Mouse (Mus musculus) macrophage (primary cell): ENCODE measurements around the gene Egf. TPM values are rescaled to one million over a fixed set of nuclear protein-coding genes. Genes with fewer than 3 reads are reported as not detected.

Experiments
- H3K27ac ChIP-seq: fragments of 350-480 bp; formaldehyde crosslinking; 2 replicates; pipeline ENCODE4 v1.9.0; 2021
- H3K36me3 ChIP-seq: fragments of 350-480 bp; formaldehyde crosslinking; 2 replicates; pipeline ENCODE4 v1.9.0; 2021; ENCODE audit errors: inconsistent target
- H3K4me3 ChIP-seq: fragments of 350-480 bp; formaldehyde crosslinking; 2 replicates; pipeline ENCODE4 v1.9.0; 2021; ENCODE audit errors: inconsistent target
- H3K79me2 ChIP-seq: fragments of 350-480 bp; formaldehyde crosslinking; 2 replicates; pipeline ENCODE4 v1.9.0; 2021; ENCODE audit errors: inconsistent target
- WGBS: methylation state at CpG from one replicate; pipeline ENCODE4 v1.1.7; 2026; ENCODE audit warnings: inconsistent platforms; ENCODE audit not compliant: missing documents; 5-methylcytosine and 5-hydroxymethylcytosine counted together
- polyA plus RNA-seq: library from polyadenylated mRNA; stranded (reverse); fragments of 250-400 nt; gene quantifications from 3 replicates; pipeline ENCODE4 v1.2.4, GENCODE M21; 2018; ENCODE audit warnings: inconsistent platforms

Egf gene
- polyA plus RNA-seq, 1 experiment from 2014 or later: 0.33 TPM

- no peak overlapping the region for H3K27ac ChIP-seq
- H3K4me3 ChIP-seq: no peak overlapping the region
- WGBS: 93% methylated on average over 1 of the region's 1 CpGs
- no peaks in the 10 kb centered on the region for H3K79me2 ChIP-seq
- H3K36me3 ChIP-seq: no peaks in the 10 kb centered on the region
Measured at GRCm38 (mm10) chr3:129650931-129651330, 104.2 kb downstream of the Egf start.

DNA sequence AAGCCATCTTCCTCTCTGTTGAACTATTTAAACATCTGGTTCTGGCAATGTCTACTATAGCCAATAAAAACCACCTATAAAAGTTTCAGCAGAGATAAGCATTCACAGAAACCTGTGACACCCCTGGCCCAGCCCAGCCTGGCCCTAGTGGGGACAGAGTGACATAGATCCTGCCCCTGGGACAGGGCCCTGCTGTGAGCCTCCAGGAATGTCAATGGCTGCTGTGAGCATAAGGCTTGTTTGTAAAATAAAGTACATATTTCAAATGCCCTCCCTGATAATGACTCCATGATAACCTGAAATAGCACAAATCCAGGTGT lies 104.9 kb downstream of the Egf start:
- no peaks in the 10 kb centered on the region for H3K36me3 ChIP-seq
- H3K79me2 ChIP-seq: no peaks in the 10 kb centered on the region
- H3K27ac ChIP-seq: no peak overlapping the region
- H3K4me3 ChIP-seq: no peak overlapping the region

- 96% methylated on average over 8 of the region's 8 CpGs for WGBS
- Histone ChIP-seq H3K27ac (no peak overlapping the region), H3K36me3 (no peaks in the 10 kb centered on the region), H3K4me3 (no peak overlapping the region), H3K79me2 (no peaks in the 10 kb centered on the region)
Measured at GRCm38 (mm10) chr3:129649586-129650292, 105.4 kb downstream of the Egf start.

GRCm38 (mm10) chr3:129648598-129648997 lies 106.5 kb downstream of the Egf start:
- Histone ChIP-seq H3K4me3 (no peak overlapping the region), H3K27ac (no peak overlapping the region), H3K36me3 (no peaks in the 10 kb centered on the region), H3K79me2 (no peaks in the 10 kb centered on the region)
- WGBS: 92% methylated on average over 4 of the region's 5 CpGs

DNA sequence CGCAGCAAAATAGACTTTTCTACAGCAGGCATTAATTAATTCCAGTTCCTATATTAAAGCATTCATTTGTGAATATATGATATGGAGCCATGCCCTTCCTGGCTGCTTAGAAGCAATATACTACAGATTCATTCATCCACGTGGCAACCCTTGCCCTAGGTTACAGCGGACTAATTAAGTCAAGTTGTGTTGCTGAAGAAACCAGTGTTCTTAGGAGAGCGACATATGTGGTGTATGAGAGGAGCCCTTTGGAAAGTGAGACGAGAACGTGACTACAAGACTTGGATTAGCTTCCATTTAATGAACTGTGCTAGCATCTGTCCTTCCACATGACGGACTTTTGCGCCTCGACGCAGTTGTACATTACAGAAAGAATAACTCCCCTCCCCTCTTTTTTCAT lies 107.8 kb downstream of the Egf start:
- H3K36me3 ChIP-seq: no peaks in the 10 kb centered on the region
- H3K27ac ChIP-seq: no peak overlapping the region
- H3K4me3 ChIP-seq: no peak overlapping the region
- 87% methylated on average over 4 of the region's 10 CpGs for WGBS
- H3K79me2 ChIP-seq: no peaks in the 10 kb centered on the region

DNA sequence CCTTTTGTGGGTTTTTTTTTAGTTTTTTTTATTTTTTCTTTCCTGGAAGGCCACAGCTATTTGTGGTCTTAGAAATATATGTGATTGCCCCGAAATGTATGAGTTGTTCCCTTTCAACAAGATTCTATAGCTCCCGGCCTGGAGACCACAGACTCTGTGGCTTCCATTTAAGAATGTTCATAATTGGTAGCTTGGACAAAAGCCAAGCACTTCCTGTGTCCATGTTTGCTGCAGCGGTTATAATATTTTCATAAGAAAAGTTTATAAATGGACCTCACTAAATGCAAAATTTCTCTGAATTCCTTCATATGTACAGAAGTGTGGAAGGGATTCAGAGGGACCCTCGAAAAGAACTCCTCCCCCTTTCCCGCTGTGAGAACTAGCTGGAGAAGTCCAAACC lies 108.3 kb downstream of the Egf start:
- H3K27ac ChIP-seq: no peak overlapping the region
- H3K36me3 ChIP-seq: no peaks in the 10 kb centered on the region
- WGBS: 65% methylated on average over 5 of the region's 5 CpGs
- H3K79me2 ChIP-seq: no peaks in the 10 kb centered on the region
- H3K4me3 ChIP-seq: no peak overlapping the region

- H3K4me3 ChIP-seq: no peak overlapping the region
- H3K36me3 ChIP-seq: no peaks in the 10 kb centered on the region
- no peaks in the 10 kb centered on the region for H3K79me2 ChIP-seq
- WGBS: 53% methylated on average over 3 of the region's 3 CpGs
- no peak overlapping the region for H3K27ac ChIP-seq
Measured at GRCm38 (mm10) chr3:129645409-129645808, 109.7 kb downstream of the Egf start.

- Histone ChIP-seq H3K79me2 (no peaks in the 10 kb centered on the region), H3K36me3 (no peaks in the 10 kb centered on the region), H3K4me3 (no peak overlapping the region), H3K27ac (no peak overlapping the region)
- WGBS: 86% methylated on average over 7 of the region's 7 CpGs
Measured at GRCm38 (mm10) chr3:129641621-129642020, 113.5 kb downstream of the Egf start.

DNA sequence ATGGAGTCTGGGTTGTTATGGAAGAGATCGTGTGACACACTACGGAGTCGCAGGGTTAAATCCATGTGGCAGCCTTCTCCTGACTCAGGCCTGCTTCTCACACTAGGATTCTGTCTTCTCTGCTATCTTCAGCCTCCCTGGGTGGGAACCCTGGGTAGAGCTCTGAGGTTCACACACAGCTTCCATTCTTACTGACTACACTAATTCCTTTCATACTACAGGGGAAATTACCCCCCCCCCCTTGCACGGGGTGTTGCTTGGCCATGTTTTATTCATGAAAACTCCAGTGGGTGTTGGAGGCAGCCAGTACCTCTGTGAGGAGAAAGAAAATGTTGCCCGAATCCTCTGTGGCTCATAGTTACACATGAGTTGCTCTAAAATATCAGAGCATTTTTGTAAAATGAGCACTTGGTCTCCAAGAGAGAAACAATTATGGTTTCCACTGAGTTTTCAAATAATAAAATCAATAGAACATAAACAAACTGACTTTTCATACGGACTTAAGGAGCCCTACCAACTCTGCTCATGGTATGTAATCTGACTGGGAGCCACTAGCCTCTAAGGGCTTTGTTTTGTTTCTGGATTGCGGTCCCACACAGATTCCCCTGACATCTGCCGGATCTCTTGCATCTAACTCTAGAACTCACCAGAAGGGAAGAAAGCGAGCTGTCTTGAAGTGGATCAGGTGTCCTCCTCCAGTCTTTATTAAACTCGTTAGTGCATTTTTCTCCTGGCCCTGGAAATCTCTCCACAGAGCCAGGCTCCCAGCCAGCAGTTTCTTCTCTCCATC lies 114.7 kb downstream of the Egf start:
- H3K27ac ChIP-seq: no peak overlapping the region
- 90% methylated on average over 9 of the region's 10 CpGs for WGBS
- no peak overlapping the region for H3K4me3 ChIP-seq
- no peaks in the 10 kb centered on the region for H3K79me2 ChIP-seq
- H3K36me3 ChIP-seq: no peaks in the 10 kb centered on the region

DNA sequence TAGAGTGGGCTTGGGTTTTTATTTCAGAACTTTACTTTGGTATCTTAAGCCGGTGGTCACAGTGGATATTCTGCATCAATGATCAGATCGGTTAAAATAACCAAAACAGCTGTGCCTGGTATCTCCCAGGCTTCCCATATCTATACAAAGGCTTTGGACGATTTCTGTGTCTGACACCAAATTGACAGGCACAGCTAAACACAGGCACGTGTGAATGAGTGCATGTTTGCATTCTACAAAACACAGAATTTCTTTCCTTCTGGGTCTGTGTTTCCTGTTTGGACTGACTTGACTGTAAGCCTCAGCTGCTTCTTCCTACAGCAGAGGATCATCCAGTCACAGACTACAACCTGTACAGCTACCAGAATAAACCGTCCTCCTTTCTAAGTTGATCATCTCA lies 115.4 kb downstream of the Egf start:
- 74% methylated on average over 5 of the region's 5 CpGs for WGBS
- H3K4me3 ChIP-seq: no peak overlapping the region
- H3K27ac ChIP-seq: no peak overlapping the region
- no peaks in the 10 kb centered on the region for H3K36me3 ChIP-seq
- H3K79me2 ChIP-seq: no peaks in the 10 kb centered on the region

DNA sequence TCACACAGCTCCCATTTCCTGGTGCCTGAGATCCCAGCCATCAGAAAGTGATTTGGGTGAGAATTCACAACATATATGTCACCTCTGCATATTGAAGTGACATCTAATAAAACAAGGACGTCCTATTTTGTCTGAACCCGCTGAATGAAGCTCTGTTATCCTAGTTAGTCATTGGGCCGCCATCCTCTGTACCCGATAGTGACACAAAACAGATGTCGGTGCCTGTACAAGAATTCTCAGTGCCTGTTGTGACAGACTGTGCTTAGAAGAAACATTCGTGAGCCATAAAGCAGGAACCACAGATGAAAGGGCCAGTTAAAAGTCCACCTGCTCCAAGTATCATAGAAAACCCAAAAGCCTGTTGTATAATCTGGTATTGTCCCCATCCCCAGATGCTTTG lies 117.7 kb downstream of the Egf start:
- Histone ChIP-seq H3K4me3 (no peak overlapping the region), H3K27ac (no peak overlapping the region), H3K36me3 (no peaks in the 10 kb centered on the region), H3K79me2 (no peaks in the 10 kb centered on the region)
- WGBS: 90% methylated on average over 6 of the region's 6 CpGs

DNA sequence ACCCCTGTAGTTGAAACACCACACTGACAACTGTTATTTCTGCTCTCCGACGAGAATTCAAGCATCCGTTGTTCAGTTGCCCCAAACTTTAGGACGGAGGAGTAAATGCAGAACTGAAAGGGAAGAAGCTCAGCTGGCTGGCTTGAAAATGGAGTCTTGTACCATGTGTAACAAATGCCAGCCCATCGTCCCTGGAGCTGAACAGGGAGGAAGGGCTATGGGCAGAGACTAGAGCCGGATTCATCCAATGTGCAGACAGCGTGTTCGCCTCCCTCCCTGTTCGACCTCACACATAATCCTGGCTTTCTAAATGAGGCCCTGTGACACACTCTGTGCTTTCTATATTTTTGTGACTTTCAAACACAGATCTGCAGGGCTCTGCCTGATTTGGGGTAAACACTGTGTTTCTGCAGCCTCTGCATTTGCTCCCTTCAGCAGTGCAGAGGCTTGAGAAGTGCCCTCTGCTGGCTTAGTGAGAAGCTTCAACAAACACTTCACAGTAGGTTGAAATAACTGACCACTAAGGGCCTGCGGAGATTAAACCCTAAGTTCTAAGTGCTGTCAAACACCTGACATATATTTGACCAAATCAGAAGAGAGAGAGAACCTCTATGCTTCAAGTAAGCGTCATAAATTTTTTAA lies 120.7 kb downstream of the Egf start:
- H3K79me2 ChIP-seq: no peaks in the 10 kb centered on the region
- no peak overlapping the region for H3K4me3 ChIP-seq
- WGBS: 81% methylated on average over 7 of the region's 11 CpGs
- H3K36me3 ChIP-seq: no peaks in the 10 kb centered on the region
- H3K27ac ChIP-seq: no peak overlapping the region

DNA sequence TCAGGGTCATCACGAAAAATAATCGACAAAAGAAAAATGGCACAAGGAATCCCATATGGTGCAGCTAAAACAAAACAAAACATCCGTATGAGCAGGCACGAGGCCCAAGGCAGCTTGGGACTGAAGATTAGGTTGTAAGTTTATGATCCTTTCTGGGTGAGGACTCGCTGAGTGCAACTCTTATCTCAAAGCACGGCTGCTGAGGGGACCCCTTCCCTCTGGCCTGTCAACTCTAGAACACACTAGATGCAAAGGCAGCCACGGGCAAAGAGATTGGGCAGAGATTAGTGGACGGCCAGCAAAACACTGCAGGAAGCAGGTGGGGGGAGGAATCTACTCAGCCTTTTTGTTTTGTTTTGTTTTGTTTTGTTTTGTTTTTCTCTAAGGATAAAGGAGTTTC lies 121.6 kb downstream of the Egf start:
- Histone ChIP-seq H3K4me3 (no peak overlapping the region), H3K79me2 (no peaks in the 10 kb centered on the region), H3K36me3 (no peaks in the 10 kb centered on the region), H3K27ac (no peak overlapping the region)
- 79% methylated on average over 8 of the region's 8 CpGs for WGBS

DNA sequence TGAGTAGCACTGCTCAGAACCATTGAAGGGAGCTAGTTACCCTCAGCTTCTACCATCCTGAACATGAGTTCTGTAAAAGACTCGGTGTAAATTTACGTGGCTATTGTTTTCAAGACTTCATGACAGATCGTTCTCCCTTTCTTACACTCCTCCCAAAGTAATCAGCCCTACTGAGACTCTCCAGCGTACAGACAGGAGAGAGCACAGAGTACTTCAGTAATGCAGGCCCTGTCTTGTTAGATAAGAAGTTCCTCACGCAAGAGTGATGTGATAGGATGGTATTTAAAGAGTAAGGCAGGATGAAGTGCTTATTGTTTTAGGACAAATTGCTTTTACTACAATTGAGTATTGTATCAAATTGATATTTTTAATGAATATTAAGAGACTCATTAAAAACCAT lies 123.3 kb downstream of the Egf start:
- WGBS: 100% methylated on average over 5 of the region's 5 CpGs

DNA sequence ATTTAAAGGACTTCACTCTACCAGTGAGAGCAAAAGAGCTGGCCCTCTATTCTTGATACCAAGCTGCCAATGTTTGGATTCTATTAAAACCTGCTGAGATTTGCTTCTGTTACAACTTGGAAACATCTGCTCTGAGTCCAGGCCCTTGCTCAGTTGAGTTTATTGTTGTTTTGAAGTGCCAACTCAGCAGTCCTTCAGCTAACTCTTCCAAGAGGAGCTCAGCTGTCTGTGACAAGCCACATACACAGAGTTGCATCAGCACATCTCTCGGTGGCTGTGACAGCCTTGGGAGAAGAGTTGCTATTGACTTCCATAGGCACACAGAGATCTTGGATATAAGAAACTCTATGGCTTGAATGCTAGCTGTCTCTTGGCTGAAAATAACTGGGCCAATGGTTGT lies 124.1 kb downstream of the Egf start:
- no peaks in the 10 kb centered on the region for H3K79me2 ChIP-seq
- no peaks in the 10 kb centered on the region for H3K36me3 ChIP-seq
- no peak overlapping the region for H3K4me3 ChIP-seq
- 82% methylated on average over 1 of the region's 1 CpGs for WGBS
- 0 out of 2 replicates have a peak overlapping the region, but pooled peaks have one; percentile 8 for H3K27ac ChIP-seq

More for the DNA sequence above, 123.3 kb downstream of the Egf start:
- Histone ChIP-seq H3K36me3 (no peaks in the 10 kb centered on the region), H3K4me3 (no peak overlapping the region), H3K27ac (no peak overlapping the region), H3K79me2 (no peaks in the 10 kb centered on the region)
